Mouse (Mus musculus) embryonic facial prominence, embryonic 14.5 days (tissue): ENCODE data around the gene Gm8909. TPM values are rescaled to one million over a fixed set of nuclear protein-coding genes. Genes with fewer than 3 reads are reported as not detected.
"Not testable (repeated sequence)": the region's sequence is repeated elsewhere in the genome, so short reads cannot be mapped to it uniquely, and the experiment has no call there.

Experiments used
- ATAC-seq: fragments of 200-750 bp; cut with Nextera tagmentation; 2 replicates; pipeline ENCODE4 v1.8.0; 2017; ENCODE audit warnings: low read depth, moderate number of reproducible peaks, moderate TSS enrichment
- DNase-seq: peaks from one replicate; pipeline ENCODE4 v3.0.0-alpha.2; 2015; ENCODE audit warnings: low spot score
- H3K27ac ChIP-seq: fragments of 300-500 bp; sonication (generic); replicated peaks from 2 replicates; pipeline ENCODE4 v1.5.1; 2014; ENCODE audit warnings: low read depth, mild to moderate bottlenecking, low read length, moderate library complexity
- H3K27me3 ChIP-seq: fragments of 300-500 bp; sonication (generic); replicated peaks from 2 replicates; pipeline ENCODE4 v1.6.1; 2014; ENCODE audit warnings: low read length; ENCODE audit not compliant: control insufficient read depth, insufficient read depth
- H3K36me3 ChIP-seq: fragments of 300-500 bp; sonication (generic); 2 replicates; pipeline ENCODE4 v1.6.1; 2014; ENCODE audit warnings: low read length, mixed read lengths; ENCODE audit not compliant: control insufficient read depth, insufficient read depth
- H3K4me1 ChIP-seq: fragments of 300-500 bp; sonication (generic); 2 replicates; pipeline ENCODE4 v1.6.1; 2014; ENCODE audit warnings: antibody characterized with exemption, low read length; ENCODE audit not compliant: control insufficient read depth, insufficient read depth
- H3K4me2 ChIP-seq: fragments of 300-500 bp; sonication (generic); 2 replicates; pipeline ENCODE4 v1.6.1; 2014; ENCODE audit warnings: low read depth, mild to moderate bottlenecking, low read length, moderate library complexity, mixed read lengths
- H3K4me3 ChIP-seq: fragments of 300-500 bp; sonication (generic); 2 replicates; pipeline ENCODE4 v1.5.1; 2014; ENCODE audit warnings: low read depth, mild to moderate bottlenecking, low read length
- H3K9ac ChIP-seq: fragments of 300-500 bp; sonication (generic); 2 replicates; pipeline ENCODE4 v1.6.1; 2014; ENCODE audit warnings: low read depth, mild to moderate bottlenecking, low read length, moderate library complexity, mixed read lengths
- H3K9me3 ChIP-seq: fragments of 300-500 bp; sonication (generic); 2 replicates; pipeline ENCODE4 v1.6.1; 2016; ENCODE audit warnings: low read length; ENCODE audit not compliant: control insufficient read depth
- WGBS: fragments of 180-500 bp; shearing (Covaris S2); extraction: QIAGEN DNeasy Blood & Tissue Kit; methylation state at CpG from one replicate; pipeline ENCODE4 v1.1.7; 2014; 5-methylcytosine and 5-hydroxymethylcytosine counted together
- polyA plus RNA-seq: library from polyadenylated mRNA; unstranded; fragments of >200 nt; fragmentation: Nextera tagmentation; extraction: Ambion mirVana; gene quantifications from 2 replicates; pipeline ENCODE4 v1.2.1, GENCODE M21; 2014

Gene Gm8909
- polyA plus RNA-seq, 1 experiment from 2014 or later = not detected

- Histone ChIP-seq H3K4me3 (no peak overlapping the region), H3K9me3 (no peaks in the 10 kb centered on the region), H3K36me3 (no peaks in the 10 kb centered on the region), H3K27me3 (peaks cover 54% of the 10 kb centered on the region), H3K4me2 (no peak overlapping the region), H3K27ac (no peak overlapping the region), H3K9ac (no peak overlapping the region), H3K4me1 (no peaks in the 10 kb centered on the region)
- ATAC-seq (no peak), DNase-seq (no peak)
These were observed 1.4 kb upstream of the Gm8909 start for GRCm38 (mm10) chr17:36169753-36170152.

GRCm38 (mm10) chr17:36169094-36169493 is 757 bp upstream of the Gm8909 start:
- not testable (repeated sequence) for H3K4me3 ChIP-seq, H3K36me3 ChIP-seq, H3K9me3 ChIP-seq, H3K4me2 ChIP-seq, H3K9ac ChIP-seq, H3K4me1 ChIP-seq, DNase-seq, ATAC-seq, H3K27ac ChIP-seq
- peaks cover 59% of the 10 kb centered on the region for H3K27me3 ChIP-seq
- WGBS = no CpG with 5 or more reads among the region's 1 CpGs

- WGBS = 1% methylated on average over 27 of the region's 51 CpGs
- DNase-seq = no peak
- H3K27ac ChIP-seq = no peak overlapping the region
- no peak overlapping the region for H3K9ac ChIP-seq
- ATAC-seq = no peak
- no peaks in the 10 kb centered on the region for H3K4me1 ChIP-seq
- H3K9me3 ChIP-seq = no peaks in the 10 kb centered on the region
- no peaks in the 10 kb centered on the region for H3K36me3 ChIP-seq
- peak overlapping the region; percentile 38 for H3K4me3 ChIP-seq
- H3K27me3 ChIP-seq = peaks cover 67% of the 10 kb centered on the region
- peak overlapping the region; percentile 49 for H3K4me2 ChIP-seq
These were observed 865 bp downstream of the Gm8909 start for GRCm38 (mm10) chr17:36167306-36168038.

GRCm38 (mm10) chr17:36166901-36167300 is 1.4 kb downstream of the Gm8909 start:
- H3K27me3 ChIP-seq = peaks cover 73% of the 10 kb centered on the region
- H3K36me3 ChIP-seq, DNase-seq, H3K4me3 ChIP-seq, H3K9ac ChIP-seq, H3K9me3 ChIP-seq, ATAC-seq, H3K4me1 ChIP-seq, H3K4me2 ChIP-seq, H3K27ac ChIP-seq: not testable (repeated sequence)
- 10% methylated on average over 2 of the region's 2 CpGs for WGBS

GRCm38 (mm10) chr17:36161129-36162051 is 6.9 kb downstream of the Gm8909 start:
- peak overlapping the region; percentile 34 for H3K4me2 ChIP-seq
- H3K9ac ChIP-seq = no peak overlapping the region
- peak overlapping the region; percentile 19 for H3K4me3 ChIP-seq
- DNase-seq = no peak
- no peaks in the 10 kb centered on the region for H3K4me1 ChIP-seq
- no peaks in the 10 kb centered on the region for H3K36me3 ChIP-seq
- no peak overlapping the region for H3K27ac ChIP-seq
- no peaks in the 10 kb centered on the region for H3K9me3 ChIP-seq
- peaks cover 68% of the 10 kb centered on the region for H3K27me3 ChIP-seq
- WGBS = 1% methylated on average over 37 of the region's 56 CpGs
- ATAC-seq = no peak

GRCm38 (mm10) chr17:36158264-36158663 is 10.1 kb downstream of the Gm8909 start:
- 6% methylated on average over 11 of the region's 11 CpGs for WGBS
- peaks cover 61% of the 10 kb centered on the region for H3K27me3 ChIP-seq

DNA sequence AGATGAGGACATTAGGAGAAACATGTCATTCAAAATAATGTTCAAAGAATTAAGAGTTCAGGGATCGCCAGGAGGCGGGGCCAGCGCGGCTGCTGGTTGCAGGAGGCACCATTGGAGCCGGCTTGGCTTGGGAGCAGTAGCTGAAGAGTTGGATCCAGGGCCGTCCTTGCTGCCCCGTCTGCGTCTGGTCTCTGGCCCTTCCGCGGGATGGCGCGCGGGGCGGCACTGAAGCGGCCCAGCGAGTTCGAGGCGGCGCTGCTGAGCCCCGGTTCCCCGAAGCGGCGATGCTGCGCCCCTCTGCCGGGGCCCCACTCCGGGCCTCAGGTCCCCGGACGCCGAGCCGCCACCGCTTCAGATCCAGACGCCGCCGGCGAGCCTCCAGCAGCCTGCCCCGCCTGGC is 10.6 kb downstream of the Gm8909 start:
- under 1% methylated on average over 14 of the region's 36 CpGs for WGBS
- 0 out of 2 replicates have a peak overlapping the region, but pooled peaks have one; percentile 40 for H3K9ac ChIP-seq
- not testable (repeated sequence) for DNase-seq

More at GRCm38 (mm10) chr17:36158264-36158663, 10.1 kb downstream of the Gm8909 start:
- not testable (repeated sequence) for H3K9ac ChIP-seq, DNase-seq, H3K27ac ChIP-seq, ATAC-seq, H3K36me3 ChIP-seq, H3K4me1 ChIP-seq, H3K9me3 ChIP-seq
- Histone ChIP-seq H3K4me2 (peak overlapping the region; percentile 55), H3K4me3 (peak overlapping the region; percentile 34)

GRCm38 (mm10) chr17:36154271-36155149 is 13.8 kb downstream of the Gm8909 start:
- Histone ChIP-seq H3K4me3 (no peak overlapping the region), H3K9ac (no peak overlapping the region), H3K36me3 (no peaks in the 10 kb centered on the region), H3K27me3 (peaks cover 36% of the 10 kb centered on the region), H3K27ac (no peak overlapping the region), H3K4me2 (no peak overlapping the region), H3K9me3 (no peaks in the 10 kb centered on the region), H3K4me1 (no peaks in the 10 kb centered on the region)
- ATAC-seq = no peak
- WGBS = 32% methylated on average over 3 of the region's 3 CpGs
- DNase-seq = no peak

More for the DNA sequence above, 10.6 kb downstream of the Gm8909 start:
- Histone ChIP-seq H3K4me3 (peak overlapping the region; percentile 34), H3K27me3 (peaks cover 62% of the 10 kb centered on the region), H3K4me2 (peak overlapping the region; percentile 55)
- not testable (repeated sequence) for ATAC-seq, H3K36me3 ChIP-seq, H3K27ac ChIP-seq, H3K4me1 ChIP-seq, H3K9me3 ChIP-seq
